Mouse (Mus musculus) neural tube, embryonic 14.5 days (tissue): ENCODE data around the gene Brap. TPM values are rescaled to one million over a fixed set of nuclear protein-coding genes. Genes with fewer than 3 reads are reported as not detected.

Experiments used
- ATAC-seq: fragments of 200-750 bp; cut with Nextera tagmentation; 2 replicates; pipeline ENCODE4 v1.8.0; 2017; ENCODE audit warnings: low read depth, mild to moderate bottlenecking, moderate TSS enrichment, moderate library complexity
- H3K27ac ChIP-seq: fragments of 300-500 bp; sonication (generic); 2 replicates; pipeline ENCODE4 v1.5.1; 2014; ENCODE audit warnings: low read depth, mild to moderate bottlenecking, control low read depth, low read length, moderate library complexity, mixed read lengths
- H3K27me3 ChIP-seq: fragments of 300-500 bp; sonication (generic); 2 replicates; pipeline ENCODE4 v1.6.1; 2014; ENCODE audit warnings: low read length; ENCODE audit not compliant: control insufficient read depth, insufficient read depth
- H3K36me3 ChIP-seq: fragments of 300-500 bp; sonication (generic); 2 replicates; pipeline ENCODE4 v1.6.1; 2014; ENCODE audit warnings: low read length, mixed read lengths; ENCODE audit not compliant: control insufficient read depth, insufficient read depth
- H3K4me1 ChIP-seq: fragments of 300-500 bp; sonication (generic); 2 replicates; pipeline ENCODE4 v1.6.1; 2014; ENCODE audit warnings: low read length; ENCODE audit not compliant: control insufficient read depth, insufficient read depth
- H3K4me2 ChIP-seq: fragments of 300-500 bp; sonication (generic); 2 replicates; pipeline ENCODE4 v1.6.1; 2014; ENCODE audit warnings: mild to moderate bottlenecking, low read depth, low read length, control low read depth
- H3K4me3 ChIP-seq: fragments of 300-500 bp; sonication (generic); 2 replicates; pipeline ENCODE4 v1.5.1; 2014; ENCODE audit warnings: low read depth, low read length, control low read depth, mixed read lengths
- H3K9ac ChIP-seq: fragments of 300-500 bp; sonication (generic); replicated peaks from 2 replicates; pipeline ENCODE4 v1.6.1; 2014; ENCODE audit warnings: low read depth, mild to moderate bottlenecking, control low read depth, low read length, mixed read lengths
- H3K9me3 ChIP-seq: fragments of 300-500 bp; sonication (generic); 2 replicates; pipeline ENCODE4 v1.6.1; 2016; ENCODE audit warnings: low read length; ENCODE audit not compliant: control insufficient read depth
- WGBS: fragments of 180-500 bp; shearing (Covaris S2); extraction: QIAGEN DNeasy Blood & Tissue Kit; methylation state at CpG from one replicate; pipeline ENCODE4 v1.1.7; 2014; 5-methylcytosine and 5-hydroxymethylcytosine counted together
- polyA plus RNA-seq: library from polyadenylated mRNA; unstranded; fragments of >200 nt; fragmentation: Nextera tagmentation; extraction: Ambion mirVana; gene quantifications from 2 replicates; pipeline ENCODE4 v1.2.1, GENCODE M21; 2014

Gene Brap
- polyA plus RNA-seq, 1 experiment from 2014 or later: 35.0 TPM

- Histone ChIP-seq H3K36me3 (no peaks in the 10 kb centered on the region), H3K4me2 (peak overlapping the region; percentile 87), H3K4me1 (peaks cover 18% of the 10 kb centered on the region), H3K9ac (no peak overlapping the region), H3K9me3 (no peaks in the 10 kb centered on the region), H3K27me3 (no peaks in the 10 kb centered on the region), H3K27ac (no peak overlapping the region), H3K4me3 (peak overlapping the region; percentile 98; the same call in 1 of the 2 replicates)
- 44% methylated on average over 2 of the region's 2 CpGs for WGBS
- no peak for ATAC-seq
These were observed 50.0 kb downstream of the Brap start for GRCm38 (mm10) chr5:121710402-121710801.

- Histone ChIP-seq H3K27me3 (no peaks in the 10 kb centered on the region), H3K36me3 (no peaks in the 10 kb centered on the region), H3K4me2 (peak overlapping the region; percentile 87), H3K9ac (peak overlapping the region; percentile 97), H3K4me1 (peaks cover 20% of the 10 kb centered on the region), H3K9me3 (no peaks in the 10 kb centered on the region), H3K27ac (peak overlapping the region; percentile 95), H3K4me3 (peak overlapping the region; percentile 98)
- ATAC-seq: no peak
- WGBS: 1% methylated on average over 12 of the region's 12 CpGs
These were observed 50.4 kb downstream of the Brap start for GRCm38 (mm10) chr5:121710851-121711173.

- H3K4me1 ChIP-seq: peaks cover 20% of the 10 kb centered on the region
- peak within 1 kb of the TSS; percentile 87 for H3K4me2 ChIP-seq
- H3K27ac ChIP-seq: peak within 1 kb of the TSS; percentile 95
- peak within 1 kb of the TSS; percentile 98 for H3K4me3 ChIP-seq
- no peaks in the 10 kb centered on the region for H3K9me3 ChIP-seq
- no peaks in the 10 kb centered on the region for H3K36me3 ChIP-seq
- H3K27me3 ChIP-seq: no peaks in the 10 kb centered on the region
- under 1% methylated on average over 58 of the region's 103 CpGs for WGBS
- H3K9ac ChIP-seq: peak within 1 kb of the TSS; percentile 97
- peak; percentile 68 for ATAC-seq
These were observed 51.0 kb downstream of the Brap start, which contains the start of gene Atxn2 for GRCm38 (mm10) chr5:121711174-121711927. Atxn2 (plus strand) TSS chr5:121711337.

- Histone ChIP-seq H3K36me3 (no peaks in the 10 kb centered on the region), H3K9me3 (no peaks in the 10 kb centered on the region), H3K4me2 (peak overlapping the region; percentile 73; the same call in 1 of the 2 replicates), H3K4me3 (peak overlapping the region; percentile 98), H3K9ac (peak overlapping the region; percentile 97), H3K27ac (peak overlapping the region; percentile 95), H3K4me1 (peaks cover 20% of the 10 kb centered on the region), H3K27me3 (no peaks in the 10 kb centered on the region)
- WGBS: 0% methylated on average over 21 of the region's 57 CpGs
- ATAC-seq: peak; percentile 45
These were observed 51.5 kb downstream of the Brap start for GRCm38 (mm10) chr5:121711928-121712231.

GRCm38 (mm10) chr5:121712232-121712933 lies 52.0 kb downstream of the Brap start:
- Histone ChIP-seq H3K27ac (peak overlapping the region; percentile 95), H3K4me1 (peaks cover 20% of the 10 kb centered on the region), H3K9me3 (no peaks in the 10 kb centered on the region), H3K4me3 (peak overlapping the region; percentile 98), H3K4me2 (peak overlapping the region; percentile 73), H3K36me3 (no peaks in the 10 kb centered on the region), H3K27me3 (no peaks in the 10 kb centered on the region), H3K9ac (peak overlapping the region; percentile 97)
- WGBS: under 1% methylated on average over 33 of the region's 66 CpGs
- peak; percentile 70 for ATAC-seq

- peak overlapping the region; percentile 73 for H3K4me2 ChIP-seq
- no peaks in the 10 kb centered on the region for H3K36me3 ChIP-seq
- H3K9me3 ChIP-seq: no peaks in the 10 kb centered on the region
- peak; percentile 39; the same call in 1 of the 2 replicates for ATAC-seq
- H3K4me1 ChIP-seq: peaks cover 20% of the 10 kb centered on the region
- peak overlapping the region; percentile 95 for H3K27ac ChIP-seq
- peak overlapping the region; percentile 97 for H3K9ac ChIP-seq
- WGBS: 0% methylated on average over 29 of the region's 32 CpGs
- no peaks in the 10 kb centered on the region for H3K27me3 ChIP-seq
- peak overlapping the region; percentile 98 for H3K4me3 ChIP-seq
These were observed 52.7 kb downstream of the Brap start for GRCm38 (mm10) chr5:121712934-121713538.

GRCm38 (mm10) chr5:121714331-121714730 lies 54.0 kb downstream of the Brap start:
- ATAC-seq: no peak
- H3K9ac ChIP-seq: no peak overlapping the region
- H3K4me2 ChIP-seq: peak overlapping the region; percentile 73; the same call in 1 of the 2 replicates
- no peaks in the 10 kb centered on the region for H3K36me3 ChIP-seq
- no peaks in the 10 kb centered on the region for H3K9me3 ChIP-seq
- H3K27ac ChIP-seq: no peak overlapping the region
- no peak overlapping the region for H3K4me3 ChIP-seq
- H3K27me3 ChIP-seq: no peaks in the 10 kb centered on the region
- peaks cover 20% of the 10 kb centered on the region for H3K4me1 ChIP-seq
- WGBS: 100% methylated on average over 1 of the region's 1 CpGs

GRCm38 (mm10) chr5:121714928-121715327 lies 54.6 kb downstream of the Brap start:
- peaks cover 23% of the 10 kb centered on the region for H3K4me1 ChIP-seq

GRCm38 (mm10) chr5:121718462-121718861 lies 58.1 kb downstream of the Brap start:
- no peak for ATAC-seq
- Histone ChIP-seq H3K4me3 (no peak overlapping the region), H3K27me3 (no peaks in the 10 kb centered on the region), H3K9ac (no peak overlapping the region), H3K4me1 (peaks cover 21% of the 10 kb centered on the region), H3K36me3 (no peaks in the 10 kb centered on the region), H3K27ac (no peak overlapping the region), H3K4me2 (no peak overlapping the region), H3K9me3 (no peaks in the 10 kb centered on the region)
- 91% methylated on average over 5 of the region's 5 CpGs for WGBS

More at GRCm38 (mm10) chr5:121714928-121715327, 54.6 kb downstream of the Brap start:
- Histone ChIP-seq H3K4me3 (no peak overlapping the region), H3K36me3 (no peaks in the 10 kb centered on the region), H3K27me3 (no peaks in the 10 kb centered on the region), H3K4me2 (no peak overlapping the region), H3K9ac (no peak overlapping the region), H3K9me3 (no peaks in the 10 kb centered on the region), H3K27ac (no peak overlapping the region)
- 85% methylated on average over 6 of the region's 6 CpGs for WGBS
- no peak for ATAC-seq
